Mouse (Mus musculus) cerebellum, adult 11-12 months (tissue): Measurements from ENCODE around the gene Pdzk1.

Experiments used
- DNase-seq: peaks from one replicate; pipeline ENCODE4 v3.0.0; 2022

The Pdzk1 gene

GRCm38 (mm10) chr3:96828984-96829383 is at the start of gene Pdzk1, which contains the start of gene Cd160:
Pdzk1 (plus strand) TSS chr3:96829284.
Cd160 (minus strand) TSS chr3:96829351.
- DNase-seq, result no peak

- no peak for DNase-seq
Measured at GRCm38 (mm10) chr3:96782236-96782635, 46.8 kb upstream of the Pdzk1 start.

DNA sequence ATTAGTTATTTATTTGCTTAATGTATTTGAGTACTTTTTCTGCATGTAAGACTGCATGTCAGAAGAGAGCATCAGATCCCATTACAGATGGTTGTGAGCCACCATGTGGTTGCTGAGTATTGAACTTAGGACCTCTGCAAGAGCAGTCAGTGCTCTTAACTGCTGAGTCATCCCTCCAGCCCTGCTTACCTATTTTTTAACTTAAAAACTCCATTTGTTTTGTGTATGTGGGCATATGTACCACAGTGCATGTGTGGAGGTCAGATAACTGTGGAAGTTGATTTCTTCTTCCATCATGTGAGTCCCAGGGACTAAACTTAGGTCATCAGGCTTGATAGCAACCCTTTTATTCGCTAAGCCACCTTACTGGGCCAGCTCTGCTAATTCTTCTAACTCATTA is 41.3 kb upstream of the Pdzk1 start:
- no peak for DNase-seq

DNA sequence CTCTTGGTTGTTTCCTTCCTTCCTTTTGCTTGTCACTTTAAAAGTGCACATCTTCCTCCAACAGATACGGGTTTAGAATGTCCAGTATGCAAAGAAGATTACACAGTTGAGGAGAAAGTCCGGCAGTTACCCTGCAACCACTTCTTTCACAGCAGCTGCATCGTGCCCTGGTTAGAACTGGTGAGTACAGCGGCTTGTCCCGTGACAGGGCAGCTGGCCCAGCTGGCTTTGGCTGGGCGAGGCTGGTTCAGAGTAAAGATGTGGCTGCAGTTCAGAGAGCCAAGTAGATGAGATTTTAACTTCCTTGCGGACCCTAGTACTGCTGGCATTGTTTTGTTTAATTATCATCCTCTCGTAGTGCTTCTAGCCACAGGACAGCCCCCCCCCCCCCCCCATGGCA is 40.6 kb upstream of the Pdzk1 start:
- DNase-seq, result no peak

- no peak for DNase-seq
Measured at GRCm38 (mm10) chr3:96800254-96800653, 28.8 kb upstream of the Pdzk1 start.

- DNase-seq, result no peak
Measured at GRCm38 (mm10) chr3:96802214-96802613, 26.9 kb upstream of the Pdzk1 start.

DNA sequence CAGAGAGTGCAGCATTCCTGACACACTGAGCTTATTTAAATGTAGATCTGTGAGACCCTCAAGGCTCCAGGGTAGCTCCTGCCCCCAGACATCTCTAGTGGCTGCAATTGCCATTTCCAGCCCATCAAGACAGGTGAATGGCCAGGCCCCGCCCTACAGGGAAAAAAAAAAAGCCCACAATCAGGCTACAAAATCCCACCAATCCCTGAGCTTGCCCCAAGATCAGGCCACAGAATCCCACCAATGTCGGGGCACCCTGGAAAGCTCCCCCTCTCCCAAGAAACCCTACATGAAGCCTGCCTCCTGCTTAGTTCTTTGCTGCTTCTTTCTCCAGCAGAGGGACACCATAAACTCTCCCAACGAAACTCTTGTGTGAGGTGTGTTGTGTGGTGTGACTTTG is 20.9 kb upstream of the Pdzk1 start:
- no peak for DNase-seq

GRCm38 (mm10) chr3:96808651-96809050 is 20.4 kb upstream of the Pdzk1 start:
- no peak for DNase-seq

DNA sequence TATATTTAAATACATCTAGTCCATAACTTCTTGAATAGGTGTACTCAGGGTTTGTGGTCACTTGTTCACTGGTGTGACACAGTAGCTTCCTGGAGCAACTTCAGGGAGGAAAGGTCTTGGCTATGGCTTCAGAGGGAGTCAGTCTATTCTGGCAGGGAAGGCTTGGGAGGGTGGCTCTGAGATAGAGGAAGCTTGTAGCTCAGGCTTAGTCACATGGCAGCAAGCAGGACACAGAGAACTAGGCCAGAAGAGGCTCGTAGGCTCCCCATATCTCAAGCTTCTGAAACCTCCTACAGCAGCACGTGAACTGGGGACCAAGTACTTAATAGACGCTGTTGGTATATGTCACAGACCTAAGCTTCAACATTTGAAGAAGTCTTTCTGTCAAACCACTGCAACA is 17.9 kb upstream of the Pdzk1 start:
- no peak for DNase-seq

- DNase-seq, result peak; percentile 43
Measured at GRCm38 (mm10) chr3:96812395-96813091, 16.5 kb upstream of the Pdzk1 start.

- no peak for DNase-seq
Measured at GRCm38 (mm10) chr3:96813106-96813505, 16.0 kb upstream of the Pdzk1 start.

GRCm38 (mm10) chr3:96813591-96814244 is 15.4 kb upstream of the Pdzk1 start:
- no peak for DNase-seq

DNA sequence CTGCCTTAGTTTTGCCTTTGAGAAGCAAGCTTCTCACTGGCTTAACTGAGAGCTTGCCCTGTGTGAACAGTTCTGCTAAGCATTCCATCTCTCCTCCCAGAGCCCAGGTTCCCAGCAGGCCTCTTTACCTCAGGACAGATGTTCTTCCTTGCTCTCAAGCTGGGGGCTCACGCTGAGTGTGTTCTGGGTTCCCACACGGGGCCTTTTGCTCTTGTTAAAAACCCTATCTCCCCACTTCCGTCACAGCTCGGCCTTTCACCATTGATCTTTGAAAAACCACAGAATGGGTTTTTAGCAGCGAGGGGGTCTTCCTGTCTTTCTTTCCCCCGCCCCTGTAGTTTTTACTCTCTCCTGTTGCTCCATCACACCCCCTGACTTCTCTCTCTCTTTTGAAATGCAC is 14.7 kb upstream of the Pdzk1 start:
- no peak for DNase-seq

DNA sequence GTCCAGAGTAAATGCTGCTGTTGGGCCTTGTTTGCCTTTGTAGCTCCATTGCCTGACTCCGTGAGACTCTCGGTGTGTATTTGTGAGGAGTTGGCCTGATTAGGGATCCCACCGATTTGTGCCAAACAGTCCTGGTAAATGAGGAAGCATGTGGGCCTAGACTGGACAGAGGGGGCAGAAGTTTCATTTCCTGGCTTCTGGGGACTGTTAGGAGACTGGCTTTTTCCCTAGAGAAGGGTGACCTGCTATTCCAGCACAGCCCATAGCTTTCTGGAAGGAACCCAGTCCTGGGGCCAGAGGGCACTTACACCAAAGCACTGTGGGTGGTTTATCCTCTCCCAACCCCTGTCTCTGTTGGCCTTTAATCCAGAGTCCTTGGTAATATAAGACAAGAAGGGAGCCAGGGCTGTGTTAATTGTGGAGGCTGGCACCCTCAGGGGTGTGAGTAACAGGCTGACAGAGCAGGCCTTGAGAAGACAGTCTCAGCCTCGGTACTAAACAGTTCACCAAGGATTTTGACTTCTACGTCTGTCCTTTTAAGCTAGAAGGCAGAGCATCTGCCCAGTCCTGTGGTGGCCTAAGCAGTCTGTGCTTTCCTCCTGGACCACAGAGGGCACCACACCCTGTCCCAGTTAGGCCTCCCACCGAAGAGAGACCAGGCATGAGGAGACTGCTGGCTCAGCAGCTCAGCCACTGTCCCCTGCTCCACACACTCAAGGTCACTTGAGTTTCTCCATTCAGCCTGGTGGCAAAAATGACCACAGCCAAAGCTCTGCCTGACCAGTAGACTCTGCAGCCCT is 8.8 kb upstream of the Pdzk1 start:
- DNase-seq, result no peak

- DNase-seq, result no peak
Measured at GRCm38 (mm10) chr3:96821581-96821980, 7.5 kb upstream of the Pdzk1 start.

DNA sequence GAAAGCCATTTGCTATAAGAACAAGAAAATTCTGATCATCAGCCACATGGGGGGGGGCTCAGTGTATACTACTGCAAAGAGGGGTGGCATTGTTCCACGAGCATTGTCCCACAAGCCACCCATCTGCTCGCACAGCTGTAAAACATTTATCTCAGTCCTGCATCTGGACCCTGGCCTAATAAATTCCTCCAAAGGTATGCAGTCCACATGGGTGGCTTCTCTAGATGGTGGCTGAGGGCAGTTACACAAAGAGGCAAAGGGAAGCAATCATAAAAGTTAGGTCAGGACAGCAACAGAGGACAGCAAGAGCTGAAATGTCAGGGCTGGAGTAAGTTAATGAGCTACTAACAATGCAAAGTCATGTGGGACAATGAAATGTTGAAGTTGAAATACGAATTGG is 5.4 kb upstream of the Pdzk1 start:
- DNase-seq, result no peak

GRCm38 (mm10) chr3:96824614-96825013 is 4.5 kb upstream of the Pdzk1 start:
- no peak for DNase-seq

- no peak for DNase-seq
Measured at GRCm38 (mm10) chr3:96825261-96825660, 3.8 kb upstream of the Pdzk1 start.

DNA sequence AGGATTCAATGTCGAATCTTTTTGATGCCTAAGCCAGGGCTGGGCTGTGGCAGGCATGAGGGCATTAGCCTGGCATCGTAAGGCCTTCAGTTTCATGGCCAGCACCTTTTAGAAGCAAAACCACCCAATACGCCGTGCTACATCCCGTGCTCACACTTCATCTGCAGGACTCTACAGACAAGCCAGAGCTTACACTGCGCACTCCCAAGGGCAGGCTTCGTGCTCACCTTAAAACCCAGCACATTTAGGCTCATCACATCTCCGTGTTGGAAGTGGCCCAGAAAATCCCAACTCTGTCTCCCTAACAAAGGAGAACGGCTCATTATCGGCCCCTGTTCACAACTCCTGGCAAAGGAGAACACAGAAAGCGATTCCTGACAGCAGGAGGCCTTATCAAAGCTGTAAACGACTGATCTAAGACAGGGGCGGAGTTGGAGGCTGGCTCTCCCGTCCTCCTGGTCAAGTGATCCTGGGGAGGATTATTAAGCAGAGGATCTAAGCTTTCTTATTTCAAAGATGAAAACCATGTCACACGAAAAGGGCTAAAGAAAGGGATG is 698 bp upstream of the Pdzk1 start:
- DNase-seq, result no peak

- no peak for DNase-seq
Measured at GRCm38 (mm10) chr3:96829856-96830255, 772 bp downstream of the Pdzk1 start.

DNA sequence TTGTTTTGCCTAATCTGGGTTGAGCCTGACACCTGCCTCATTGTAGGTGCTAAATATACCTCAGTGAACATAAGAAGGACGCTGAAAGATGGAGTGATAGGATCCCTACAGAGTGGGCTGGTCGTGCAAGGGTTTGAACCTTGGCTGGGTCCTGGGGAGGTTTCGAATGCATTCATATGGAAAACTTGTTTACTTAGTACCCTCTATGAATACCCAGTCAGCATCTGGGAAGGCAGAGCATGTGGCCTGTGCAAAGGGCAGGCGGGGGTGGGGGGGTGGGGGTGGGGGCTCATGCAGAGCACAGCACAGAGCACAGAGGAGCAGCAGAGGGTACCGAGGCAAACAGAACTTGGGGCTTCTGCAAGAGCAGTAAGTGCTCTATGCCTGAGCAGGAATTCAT is 3.8 kb downstream of the Pdzk1 start:
- no peak for DNase-seq

DNA sequence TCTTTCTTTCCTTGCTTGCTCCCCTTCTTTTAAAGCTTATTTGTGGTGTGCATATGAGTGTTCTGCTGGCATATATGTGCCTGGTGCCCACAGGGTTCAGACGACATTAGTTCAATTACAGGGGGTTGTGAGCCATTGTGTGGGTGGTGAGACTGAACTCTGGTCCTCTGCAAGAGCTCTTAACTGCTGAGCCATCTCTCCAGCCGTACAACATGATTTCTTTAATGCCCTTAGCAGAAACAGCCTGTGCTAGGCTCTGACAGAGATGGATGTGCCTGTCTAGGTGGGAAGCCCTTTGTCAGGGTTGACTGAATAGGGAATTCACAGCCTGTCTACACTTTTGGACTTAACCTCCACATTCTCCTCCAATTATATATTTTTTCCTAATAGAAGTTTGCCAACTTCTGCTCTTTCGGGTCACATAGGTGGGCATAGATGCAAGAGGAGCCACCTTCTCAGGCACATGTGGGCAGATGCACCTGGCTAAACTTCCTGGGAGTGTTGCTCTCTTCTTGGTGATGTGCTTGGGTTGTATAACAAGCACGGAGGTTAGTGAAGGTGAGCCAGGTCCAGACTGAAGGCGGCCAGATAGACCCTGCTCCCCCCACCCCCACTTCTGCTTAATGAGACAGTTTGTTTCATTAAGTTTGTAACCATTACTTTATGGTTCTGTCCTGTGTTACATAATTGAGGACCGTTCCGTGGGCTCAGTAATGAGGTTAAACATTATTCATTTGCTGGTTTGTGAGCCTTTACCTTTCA is 5.7 kb downstream of the Pdzk1 start:
- DNase-seq, result no peak

DNA sequence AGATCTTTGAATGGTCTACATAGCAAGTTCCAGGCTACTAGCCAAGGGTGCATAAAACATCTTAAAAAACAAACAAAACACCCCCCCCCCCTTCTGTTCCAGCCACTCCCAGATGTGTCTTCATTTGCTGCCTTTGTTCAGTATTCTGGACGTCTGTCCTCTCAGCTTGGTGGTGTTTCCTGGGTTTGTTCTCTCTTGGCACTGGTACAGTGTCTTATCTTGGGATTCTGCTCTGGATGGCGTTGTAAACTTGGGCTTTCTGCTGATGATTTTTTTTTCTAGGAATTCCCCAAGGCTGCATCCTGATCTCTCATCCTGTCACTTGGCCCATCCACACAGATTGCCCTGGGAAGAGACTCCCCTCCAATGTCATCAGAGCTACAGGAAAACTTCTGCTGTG is 7.3 kb downstream of the Pdzk1 start:
- no peak for DNase-seq
